Mouse (Mus musculus): ENCODE data around the gene Alg11.
A peak's percentile ranks its signal among the peaks of the same experiment; 100 is the strongest.

Alg11 gene

GRCm38 (mm10) chr8:22079313-22080007 is 18.9 kb downstream of the Alg11 start:
- no peak for DNase-seq

GRCm38 (mm10) chr8:22089226-22089625 is 28.7 kb downstream of the Alg11 start:
- no peak for DNase-seq

GRCm38 (mm10) chr8:22091568-22091967 is 31.0 kb downstream of the Alg11 start:
- DNase-seq = peak; percentile 14

- no peak for DNase-seq
These were observed 46.5 kb downstream of the Alg11 start for GRCm38 (mm10) chr8:22107020-22107419.
